Mouse (Mus musculus): ENCODE measurements at regions not wholly inside any gene's neighbourhood (a gene's known extent, or its start where the extent isn't known, plus 50 kb on each side); places are given as distances from the start of the nearest gene placed in this dataset.

GRCm38 (mm10) chr12:107814926-107815325 is 188.5 kb downstream of the Bcl11b start:
- no peak for DNase-seq (ENCODE audit: extremely low read depth, low read depth, low spot score)
- Histone ChIP-seq H3K36me3 (ENCODE audit: control insufficient read depth, insufficient read depth, low read length) (no peaks in the 10 kb centered on the region), H3K27ac (replicated peaks; ENCODE audit: insufficient read depth, low read depth, low read length) (no peak overlapping the region), H3K9ac (ENCODE audit: low read depth, low read length) (no peak overlapping the region), H3K27me3 (ENCODE audit: control insufficient read depth, insufficient read depth, low read length) (no peaks in the 10 kb centered on the region), H3K79me2 (ENCODE audit: control insufficient read depth, insufficient read depth, low read length) (no peaks in the 10 kb centered on the region), H3K4me1 (ENCODE audit: control insufficient read depth, insufficient read depth, low read length) (no peaks in the 10 kb centered on the region), H3K4me3 (ENCODE audit: insufficient read depth, low read depth, low read length) (no peak overlapping the region)
- 69% methylated on average over 7 of the region's 7 CpGs for WGBS
- TF ChIP-seq CTCF (IDR thresholded peaks at IDR 0.05; ENCODE audit: low read depth, low read length) (no peak), POLR2A (IDR thresholded peaks at IDR 0.05; ENCODE audit: extremely low read depth, insufficient read depth, low read length) (no peak)

GRCm38 (mm10) chr12:107823768-107824394 is 179.5 kb downstream of the Bcl11b start:
- no peak for DNase-seq (ENCODE audit: extremely low read depth, low read depth, low spot score)
- 74% methylated on average over 5 of the region's 5 CpGs for WGBS
- no peak overlapping the region for H3K27ac ChIP-seq (replicated peaks; ENCODE audit: insufficient read depth, low read depth, low read length)
- H3K4me3 ChIP-seq (ENCODE audit: insufficient read depth, low read depth, low read length) = no peak overlapping the region
- no peaks in the 10 kb centered on the region for H3K36me3 ChIP-seq (ENCODE audit: control insufficient read depth, insufficient read depth, low read length)
- TF ChIP-seq POLR2A (IDR thresholded peaks at IDR 0.05; ENCODE audit: extremely low read depth, insufficient read depth, low read length) (no peak), CTCF (IDR thresholded peaks at IDR 0.05; ENCODE audit: low read depth, low read length) (no peak)
- H3K27me3 ChIP-seq (ENCODE audit: control insufficient read depth, insufficient read depth, low read length) = no peaks in the 10 kb centered on the region
- no peaks in the 10 kb centered on the region for H3K79me2 ChIP-seq (ENCODE audit: control insufficient read depth, insufficient read depth, low read length)
- H3K4me1 ChIP-seq (ENCODE audit: control insufficient read depth, insufficient read depth, low read length) = no peaks in the 10 kb centered on the region
- no peak overlapping the region for H3K9ac ChIP-seq (ENCODE audit: low read depth, low read length)

- DNase-seq (ENCODE audit: extremely low read depth, low read depth, low spot score) = no peak
- H3K4me1 ChIP-seq (ENCODE audit: control insufficient read depth, insufficient read depth, low read length) = no peaks in the 10 kb centered on the region
- 71% methylated on average over 4 of the region's 4 CpGs for WGBS
- no peak overlapping the region for H3K9ac ChIP-seq (ENCODE audit: low read depth, low read length)
- H3K4me3 ChIP-seq (ENCODE audit: insufficient read depth, low read depth, low read length) = no peak overlapping the region
- H3K27ac ChIP-seq (replicated peaks; ENCODE audit: insufficient read depth, low read depth, low read length) = no peak overlapping the region
- TF ChIP-seq CTCF (IDR thresholded peaks at IDR 0.05; ENCODE audit: low read depth, low read length) = no peak
- no peak for TF ChIP-seq POLR2A (IDR thresholded peaks at IDR 0.05; ENCODE audit: extremely low read depth, insufficient read depth, low read length)
- H3K79me2 ChIP-seq (ENCODE audit: control insufficient read depth, insufficient read depth, low read length) = no peaks in the 10 kb centered on the region
- no peaks in the 10 kb centered on the region for H3K27me3 ChIP-seq (ENCODE audit: control insufficient read depth, insufficient read depth, low read length)
- H3K36me3 ChIP-seq (ENCODE audit: control insufficient read depth, insufficient read depth, low read length) = no peaks in the 10 kb centered on the region
Measured at GRCm38 (mm10) chr12:107825921-107826320, 177.5 kb downstream of the Bcl11b start.

- WGBS = 13% methylated on average over 13 of the region's 13 CpGs
- no peak for TF ChIP-seq POLR2A (IDR thresholded peaks at IDR 0.05; ENCODE audit: extremely low read depth, insufficient read depth, low read length)
- TF ChIP-seq CTCF (IDR thresholded peaks at IDR 0.05; ENCODE audit: low read depth, low read length) = no peak
- Histone ChIP-seq H3K36me3 (ENCODE audit: control insufficient read depth, insufficient read depth, low read length) (no peaks in the 10 kb centered on the region), H3K27ac (replicated peaks; ENCODE audit: insufficient read depth, low read depth, low read length) (no peak overlapping the region), H3K79me2 (ENCODE audit: control insufficient read depth, insufficient read depth, low read length) (no peaks in the 10 kb centered on the region), H3K4me3 (ENCODE audit: insufficient read depth, low read depth, low read length) (no peak overlapping the region), H3K27me3 (ENCODE audit: control insufficient read depth, insufficient read depth, low read length) (peaks cover 4% of the 10 kb centered on the region; the same call in 1 of the 2 replicates), H3K4me1 (ENCODE audit: control insufficient read depth, insufficient read depth, low read length) (no peaks in the 10 kb centered on the region), H3K9ac (ENCODE audit: low read depth, low read length) (no peak overlapping the region)
- DNase-seq (ENCODE audit: extremely low read depth, low read depth, low spot score) = no peak
Measured at GRCm38 (mm10) chr12:107831400-107832128, 171.8 kb downstream of the Bcl11b start.

GRCm38 (mm10) chr12:107833001-107833400 is 170.4 kb downstream of the Bcl11b start:
- no peaks in the 10 kb centered on the region for H3K4me1 ChIP-seq (ENCODE audit: control insufficient read depth, insufficient read depth, low read length)
- H3K9ac ChIP-seq (ENCODE audit: low read depth, low read length) = no peak overlapping the region
- DNase-seq (ENCODE audit: extremely low read depth, low read depth, low spot score) = no peak
- H3K27me3 ChIP-seq (ENCODE audit: control insufficient read depth, insufficient read depth, low read length) = peaks cover 4% of the 10 kb centered on the region; the same call in 1 of the 2 replicates
- WGBS = 92% methylated on average over 8 of the region's 8 CpGs
- H3K27ac ChIP-seq (replicated peaks; ENCODE audit: insufficient read depth, low read depth, low read length) = no peak overlapping the region
- TF ChIP-seq POLR2A (IDR thresholded peaks at IDR 0.05; ENCODE audit: extremely low read depth, insufficient read depth, low read length) (no peak), CTCF (IDR thresholded peaks at IDR 0.05; ENCODE audit: low read depth, low read length) (no peak)
- H3K79me2 ChIP-seq (ENCODE audit: control insufficient read depth, insufficient read depth, low read length) = no peaks in the 10 kb centered on the region
- H3K36me3 ChIP-seq (ENCODE audit: control insufficient read depth, insufficient read depth, low read length) = no peaks in the 10 kb centered on the region
- H3K4me3 ChIP-seq (ENCODE audit: insufficient read depth, low read depth, low read length) = no peak overlapping the region

GRCm38 (mm10) chr12:107834512-107834911 is 168.9 kb downstream of the Bcl11b start:
- H3K9ac ChIP-seq (ENCODE audit: low read depth, low read length) = no peak overlapping the region

More at GRCm38 (mm10) chr12:107834512-107834911, 168.9 kb downstream of the Bcl11b start:
- Histone ChIP-seq H3K36me3 (ENCODE audit: control insufficient read depth, insufficient read depth, low read length) (no peaks in the 10 kb centered on the region), H3K4me3 (ENCODE audit: insufficient read depth, low read depth, low read length) (no peak overlapping the region), H3K79me2 (ENCODE audit: control insufficient read depth, insufficient read depth, low read length) (no peaks in the 10 kb centered on the region), H3K27me3 (ENCODE audit: control insufficient read depth, insufficient read depth, low read length) (peaks cover 4% of the 10 kb centered on the region; the same call in 1 of the 2 replicates), H3K27ac (replicated peaks; ENCODE audit: insufficient read depth, low read depth, low read length) (no peak overlapping the region), H3K4me1 (ENCODE audit: control insufficient read depth, insufficient read depth, low read length) (no peaks in the 10 kb centered on the region)
- TF ChIP-seq POLR2A (IDR thresholded peaks at IDR 0.05; ENCODE audit: extremely low read depth, insufficient read depth, low read length) = no peak
- TF ChIP-seq CTCF (IDR thresholded peaks at IDR 0.05; ENCODE audit: low read depth, low read length) = no peak
- no peak for DNase-seq (ENCODE audit: extremely low read depth, low read depth, low spot score)
- WGBS = 84% methylated on average over 5 of the region's 5 CpGs
